Mouse (Mus musculus): ENCODE results near the gene Osbpl9.

Gene Osbpl9

GRCm38 (mm10) chr4:109043756-109044155 lies 158.3 kb downstream of the Osbpl9 start:
- in situ Hi-C loops (cut with MboI, MseI) = no loop called here

GRCm38 (mm10) chr4:109043294-109043693 lies 158.8 kb downstream of the Osbpl9 start:
- in situ Hi-C loops (cut with MboI, MseI) = no loop called here

GRCm38 (mm10) chr4:109042739-109043138 lies 159.3 kb downstream of the Osbpl9 start:
- in situ Hi-C loops (cut with MboI, MseI) = no loop called here

- in situ Hi-C loops (cut with MboI, MseI) = loop anchor here (10.0 kb wide), 1 partner anchor 128 kb away; no protein-coding TSS in a partner anchor
These were observed 165.7 kb downstream of the Osbpl9 start for GRCm38 (mm10) chr4:109036327-109036726.

- in situ Hi-C loops (cut with MboI, MseI) = loop anchor here (10.0 kb wide), 1 partner anchor 135 kb away; no protein-coding TSS in a partner anchor
These were observed 171.8 kb downstream of the Osbpl9 start for GRCm38 (mm10) chr4:109030266-109030665.

GRCm38 (mm10) chr4:109029857-109030256 lies 172.2 kb downstream of the Osbpl9 start:
- in situ Hi-C loops (cut with MboI, MseI) = loop anchor here (10.0 kb wide), 1 partner anchor 135 kb away; no protein-coding TSS in a partner anchor

- in situ Hi-C loops (cut with MboI, MseI) = no loop called here
These were observed 175.5 kb downstream of the Osbpl9 start for GRCm38 (mm10) chr4:109026543-109026942.

GRCm38 (mm10) chr4:109025061-109025460 lies 177.0 kb downstream of the Osbpl9 start:
- in situ Hi-C loops (cut with MboI, MseI) = no loop called here

GRCm38 (mm10) chr4:109021976-109022375 lies 180.1 kb downstream of the Osbpl9 start:
- in situ Hi-C loops (cut with MboI, MseI) = no loop called here

GRCm38 (mm10) chr4:109019301-109019700 lies 182.8 kb downstream of the Osbpl9 start:
- in situ Hi-C loops (cut with MboI, MseI) = no loop called here

GRCm38 (mm10) chr4:109017441-109017840 lies 184.6 kb downstream of the Osbpl9 start:
- in situ Hi-C loops (cut with MboI, MseI) = no loop called here

GRCm38 (mm10) chr4:109014091-109014490 lies 188.0 kb downstream of the Osbpl9 start:
- in situ Hi-C loops (cut with MboI, MseI) = no loop called here

Measured in T-helper 1 cell (primary cell).